Comparison of ENCODE assay signal across 8 mouse cellular contexts in the genomic region with DNA sequence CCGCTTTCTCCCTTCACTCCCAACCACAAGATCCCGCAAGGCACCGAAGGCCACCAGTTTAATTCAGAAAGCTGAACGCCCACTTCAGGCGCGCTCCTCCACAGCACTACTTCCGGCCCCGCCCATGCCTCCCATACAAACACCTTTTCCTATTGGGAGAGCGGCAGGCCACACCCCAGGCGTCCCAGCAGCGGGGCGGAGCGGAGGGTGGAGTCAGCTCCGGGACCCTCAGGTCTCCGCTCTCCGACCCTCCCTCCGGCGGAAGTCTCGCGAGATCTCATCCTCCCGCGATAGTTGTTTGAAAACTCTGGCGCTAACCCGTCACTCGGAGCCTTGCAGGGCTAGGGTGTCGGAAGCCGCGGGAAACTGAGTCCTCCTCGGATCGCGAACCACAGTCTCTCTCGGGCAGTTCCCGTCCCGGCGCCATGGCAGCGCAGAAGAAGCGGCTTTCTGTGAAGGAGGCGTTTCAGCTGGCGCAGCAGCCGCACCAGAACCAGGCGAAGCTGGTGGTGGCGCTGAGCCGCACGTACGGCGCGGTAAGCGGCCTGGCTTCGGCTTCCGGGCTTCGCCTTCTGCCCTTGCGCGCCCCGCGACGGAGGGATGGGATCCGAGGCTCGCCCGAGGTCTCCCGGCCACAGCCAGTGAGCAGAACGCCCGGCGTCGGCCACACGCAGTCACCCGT. TPM values are rescaled to one million over a fixed set of nuclear protein-coding genes. Genes with fewer than 3 reads are reported as not detected.
A peak's percentile ranks its signal among the peaks of the same experiment; 100 is the strongest.
DNase-seq lines count a peak whose midpoint lies in the region; ATAC-seq and TF ChIP-seq lines count a peak whose summit lies in the region.

A gene (plus strand): TSS at position 322 of the 682 bp plus-strand sequence.

- peak; percentile 94 to 99 for TF ChIP-seq POLR2A in MEL (IDR thresholded peaks at IDR 0.05; ENCODE audit: control insufficient read depth in 1 of 2, insufficient read depth in 1 of 2, low read depth in 1 of 2, low read length in 2 of 2, poor library complexity in 1 of 2)
- TF ChIP-seq POLR2A in cerebellum, adult 2 months (IDR thresholded peaks at IDR 0.05; ENCODE audit: borderline replicate concordance, insufficient read depth, low read length) = peak; percentile 46; the same call in 1 of the 2 replicates

- peaks cover 0 to 6% of the 10 kb centered on the region in 2 experiments; a peak in 2 of 4 replicates for H3K4me1 ChIP-seq in MEL (ENCODE audit: control insufficient read depth in 1 of 2, insufficient read depth in 2 of 2, low read length in 2 of 2)
- no peaks in the 10 kb centered on the region for H3K4me1 ChIP-seq in cerebellum, adult 2 months (ENCODE audit: control insufficient read depth, insufficient read depth, low read length)
- H3K4me1 ChIP-seq in forebrain, postnatal 0 days (ENCODE audit: insufficient read depth) = no peaks in the 10 kb centered on the region; the same call in 1 of the 2 replicates
- H3K4me1 ChIP-seq in lung, embryonic 15.5 days = peaks cover 12% of the 10 kb centered on the region

- H3K9me3 ChIP-seq in MEL (replicated peaks; ENCODE audit: insufficient read depth, low read length) = no peaks in the 10 kb centered on the region
- no peaks in the 10 kb centered on the region for H3K9me3 ChIP-seq in forebrain, postnatal 0 days (ENCODE audit: low read length)
- H3K9me3 ChIP-seq in lung, embryonic 15.5 days = no peaks in the 10 kb centered on the region

- peak within 1 kb of the TSS; percentile 90 for H3K9ac ChIP-seq in MEL (ENCODE audit: control insufficient read depth, low read depth, low read length, poor library complexity, severe bottlenecking)
- peak within 1 kb of the TSS; percentile 60 for H3K9ac ChIP-seq in forebrain, postnatal 0 days
- peak within 1 kb of the TSS; percentile 77 for H3K9ac ChIP-seq in lung, embryonic 15.5 days

- peaks cover 6 to 14% of the 10 kb centered on the region in 2 experiments for H3K36me3 ChIP-seq in MEL (ENCODE audit: control insufficient read depth in 1 of 2, insufficient read depth in 2 of 2, low read length in 2 of 2)
- no peaks in the 10 kb centered on the region for H3K36me3 ChIP-seq in forebrain, postnatal 0 days (ENCODE audit: insufficient read depth)
- H3K36me3 ChIP-seq in lung, embryonic 15.5 days = 0 out of 2 replicates have a peak, but pooled peaks cover 3% of the 10 kb centered on the region

- H3K4me2 ChIP-seq in forebrain, postnatal 0 days (ENCODE audit: low read depth) = peak within 1 kb of the TSS; percentile 99
- peak within 1 kb of the TSS; percentile 79 for H3K4me2 ChIP-seq in lung, embryonic 15.5 days

- no peak for TF ChIP-seq RAD21 in MEL (IDR thresholded peaks at IDR 0.05; ENCODE audit: low read depth, low read length)

- TF ChIP-seq EP300 in MEL (IDR thresholded peaks at IDR 0.05; ENCODE audit: low read depth in 1 of 2, low read length in 2 of 2) = no peak

- WGBS in cerebellum, adult 2 months = under 1% methylated on average over 66 of the region's 66 CpGs
- under 1% methylated on average over 66 of the region's 66 CpGs for WGBS in forebrain, postnatal 0 days
- under 1% methylated on average over 66 of the region's 66 CpGs for WGBS in lung, embryonic 15.5 days

- TF ChIP-seq CTCF in MEL (IDR thresholded peaks at IDR 0.05 in 2 of 3, conservative IDR thresholded peaks at IDR 0.05 in 1 of 3; ENCODE audit: control insufficient read depth in 1 of 3, insufficient read depth in 1 of 3, low read depth in 2 of 3, low read length in 3 of 3, poor library complexity in 1 of 3, severe bottlenecking in 1 of 3) = no peak
- no peak for TF ChIP-seq CTCF in cerebellum, adult 2 months (IDR thresholded peaks at IDR 0.05; ENCODE audit: borderline replicate concordance, insufficient read depth, low read depth, low read length)
- TF ChIP-seq CTCF in forebrain, postnatal 0 days (IDR thresholded peaks at IDR 0.05; ENCODE audit: low read depth) = 0 out of 2 replicates have a peak, but pooled peaks have one; percentile 4

- H3K79me2 ChIP-seq in MEL (ENCODE audit: control insufficient read depth, insufficient read depth, low read length, poor library complexity) = peaks cover 17% of the 10 kb centered on the region

- no peaks in the 10 kb centered on the region for H3K27me3 ChIP-seq in MEL (ENCODE audit: control insufficient read depth in 1 of 2, insufficient read depth in 2 of 2, low read length in 2 of 2)
- H3K27me3 ChIP-seq in cerebellum, adult 2 months (ENCODE audit: control insufficient read depth, insufficient read depth, low read length) = no peaks in the 10 kb centered on the region
- H3K27me3 ChIP-seq in forebrain, postnatal 0 days (ENCODE audit: insufficient read depth, low read length) = no peaks in the 10 kb centered on the region
- no peaks in the 10 kb centered on the region for H3K27me3 ChIP-seq in lung, embryonic 15.5 days

- H3K27ac ChIP-seq in MEL (ENCODE audit: control insufficient read depth, low read depth, low read length) = peak within 1 kb of the TSS; percentile 81
- no peak within 1 kb of the TSS for H3K27ac ChIP-seq in cerebellum, adult 2 months (ENCODE audit: insufficient read depth, low read length)
- peak within 1 kb of the TSS; percentile 74 for H3K27ac ChIP-seq in forebrain, postnatal 0 days (ENCODE audit: low read depth, low read length)
- H3K27ac ChIP-seq in lung, embryonic 15.5 days = peak within 1 kb of the TSS; percentile 90

- DNase-seq in MEL (ENCODE audit: low read depth, low spot score) = peak; percentile 100
- peak; percentile 98 to 99 for DNase-seq in cerebellum, adult 2 months
- DNase-seq in forebrain, postnatal 0 days = peak; percentile 99
- peak; percentile 100 for DNase-seq in heart, postnatal 4 days
- DNase-seq in layer of hippocampus, adult 8-10 months (ENCODE audit: low spot score in 2 of 2) = peak; percentile 97 to 98
- peak; percentile 98 for DNase-seq in ovary, adult 18-20 months (ENCODE audit: low spot score)
- peak; percentile 99 for DNase-seq in thymus, postnatal 0 days (ENCODE audit: low spot score)

- H3K4me3 ChIP-seq in MEL (ENCODE audit: control insufficient read depth in 1 of 2, insufficient read depth in 1 of 2, low read depth in 2 of 2, low read length in 2 of 2) = peak within 1 kb of the TSS; percentile 77 to 88
- H3K4me3 ChIP-seq in cerebellum, adult 2 months (replicated peaks; ENCODE audit: insufficient read depth, low read depth, low read length) = peak within 1 kb of the TSS; percentile 83
- H3K4me3 ChIP-seq in forebrain, postnatal 0 days (ENCODE audit: low read depth, low read length) = peak within 1 kb of the TSS; percentile 73
- H3K4me3 ChIP-seq in lung, embryonic 15.5 days = peak within 1 kb of the TSS; percentile 73

- ATAC-seq in forebrain, postnatal 0 days = peak; percentile 100
- ATAC-seq in lung, embryonic 15.5 days (ENCODE audit: borderline replicate concordance, extremely low read depth, low FRiP score, low TSS enrichment) = peak; percentile 100

TF ChIP-seq in MEL, 35 proteins besides CTCF, POLR2A, EP300 and RAD21 (continues in another document):
- TF ChIP-seq KAT2A (conservative IDR thresholded peaks at IDR 0.05; ENCODE audit: low read depth, low read length) (no peak; the same call in 1 of the 2 replicates), TCF12 (IDR thresholded peaks at IDR 0.05; ENCODE audit: low read depth, low read length) (peak; percentile 78), NELFE (IDR thresholded peaks at IDR 0.05; ENCODE audit: low read depth, low read length) (peak; percentile 99), ZKSCAN1 (IDR thresholded peaks at IDR 0.05; ENCODE audit: low read depth, low read length) (no peak), MAZ (IDR thresholded peaks at IDR 0.05; ENCODE audit: low read depth, low read length) (peak; percentile 80; the same call in 1 of the 2 replicates), HCFC1 (IDR thresholded peaks at IDR 0.05; ENCODE audit: low read depth, low read length) (peak; percentile 81), RCOR1 (IDR thresholded peaks at IDR 0.05; ENCODE audit: low read depth, low read length) (no peak), ELF1 (IDR thresholded peaks at IDR 0.05; ENCODE audit: low read depth, low read length) (peak; percentile 88), CHD2 (IDR thresholded peaks at IDR 0.05; ENCODE audit: low read length) (peak; percentile 97), TBP (IDR thresholded peaks at IDR 0.05; ENCODE audit: low read depth, low read length) (peak; percentile 70), ETS1 (IDR thresholded peaks at IDR 0.05; ENCODE audit: low read depth, low read length) (0 out of 2 replicates have a peak, but pooled peaks have one; percentile 20), GABPA (IDR thresholded peaks at IDR 0.05; ENCODE audit: low read depth, low read length) (no peak), USF2 (IDR thresholded peaks at IDR 0.05; ENCODE audit: borderline replicate concordance in 1 of 2, insufficient read depth in 1 of 2, low read depth in 1 of 2, low read length in 2 of 2) (no peak), MEF2A (IDR thresholded peaks at IDR 0.05; ENCODE audit: extremely low read depth, insufficient replicate concordance, low read depth, low read length, poor library complexity, severe bottlenecking) (no peak), NRF1 (IDR thresholded peaks at IDR 0.05; ENCODE audit: insufficient read depth, low read depth, low read length, poor library complexity, severe bottlenecking) (0 out of 2 replicates have a peak, but pooled peaks have one; percentile 24), ZMIZ1 (IDR thresholded peaks at IDR 0.05; ENCODE audit: low read depth, low read length) (peak; percentile 88), MYC (IDR thresholded peaks at IDR 0.05; ENCODE audit: low read depth, low read length) (0 out of 2 replicates have a peak, but pooled peaks have one; percentile 3), JUND (IDR thresholded peaks at IDR 0.05; ENCODE audit: low read depth, low read length) (no peak), MXI1 (IDR thresholded peaks at IDR 0.05; ENCODE audit: low read depth, low read length) (peak; percentile 86), CHD1 (IDR thresholded peaks at IDR 0.05; ENCODE audit: low read depth, low read length) (no peak), ZNF384 (IDR thresholded peaks at IDR 0.05; ENCODE audit: low read depth, low read length) (no peak), POLR2AphosphoS5 (IDR thresholded peaks at IDR 0.05; ENCODE audit: borderline replicate concordance, low read depth, low read length) (no peak; the same call in 1 of the 2 replicates)

RNA-seq across cellular contexts. Expression of the gene that starts here (rescaled TPM):
- 58.2 and 74.4 TPM in 2 replicates for total RNA-seq in MEL (2012; rRNA removed)
- polyA plus RNA-seq in MEL (2012; ENCODE audit: insufficient read depth in 1 of 2, insufficient read length in 2 of 2, low read depth in 1 of 2, low replicate concordance in 2 of 2, missing spikeins in 1 of 2) = 10 to 100 TPM; 39.2 to 52.6 TPM
- 0.10 and 0.11 TPM in 2 replicates for polyA plus RNA-seq in cerebellum, adult 2 months (2012; rRNA removed)
- 3.8 and 5.7 TPM in 2 replicates for total RNA-seq in forebrain, postnatal 0 days (2014; rRNA removed)
- 3.5 and 4.4 TPM in 2 replicates for polyA plus RNA-seq in forebrain, postnatal 0 days (2015; fragmentation: Nextera tagmentation; extraction: Ambion mirVana)
- total RNA-seq in heart, postnatal 4 days (2021) = 10 to 100 TPM; 17.7 to 19.8 TPM
- 1 to 10 TPM in 1 of 4 experiments, under 1 TPM in 3; 0.29 to 1.2 (median 0.39) TPM for total RNA-seq in layer of hippocampus, adult 8-10 months (2022)
- 67.5 and 71.1 TPM in 2 replicates for polyA plus RNA-seq in lung, embryonic 15.5 days (2015; fragmentation: Nextera tagmentation; extraction: Ambion mirVana)
- 64.0 and 70.1 TPM in 2 replicates for polyA plus RNA-seq in thymus, postnatal 0 days (2015; fragmentation: Nextera tagmentation; extraction: Ambion mirVana)

Comparison
In these comparisons a context has a peak if more than half of its experiments do, and no peak if none do; other contexts are left out.
1. Peak in DNase-seq and H3K4me3 ChIP-seq in cerebellum, adult 2 months; RNA of the gene not detected or under 1 TPM.